Mouse (Mus musculus): ENCODE results near the gene Fip1l1. TPM values are rescaled to one million over a fixed set of nuclear protein-coding genes. Genes with fewer than 3 reads are reported as not detected.

Gene Fip1l1
- total RNA-seq, 2 experiments from 2014 or later: 54.0 to 64.5 TPM

DNA sequence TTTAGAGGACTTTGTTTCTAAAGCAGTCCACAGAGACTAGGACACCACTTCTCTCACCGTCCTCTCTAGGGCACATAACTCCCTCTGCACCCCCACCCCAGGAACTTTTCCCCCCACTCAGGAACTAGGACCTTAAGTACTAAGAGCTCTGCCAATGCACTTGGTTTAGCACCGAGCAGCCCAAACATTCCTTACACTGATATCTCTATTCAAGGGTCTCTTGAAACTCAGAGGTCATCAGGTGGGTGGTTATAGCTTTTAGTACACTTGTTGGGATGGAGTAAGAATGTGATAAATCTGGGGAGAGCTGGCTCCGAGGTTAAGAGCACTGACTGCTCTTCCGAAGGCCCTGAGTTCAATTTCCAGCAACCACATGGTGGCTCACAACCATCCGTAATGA lies 77.5 kb downstream of the Fip1l1 start:
- no peak for DNase-seq (ENCODE audit: low spot score in 2 of 2)

DNA sequence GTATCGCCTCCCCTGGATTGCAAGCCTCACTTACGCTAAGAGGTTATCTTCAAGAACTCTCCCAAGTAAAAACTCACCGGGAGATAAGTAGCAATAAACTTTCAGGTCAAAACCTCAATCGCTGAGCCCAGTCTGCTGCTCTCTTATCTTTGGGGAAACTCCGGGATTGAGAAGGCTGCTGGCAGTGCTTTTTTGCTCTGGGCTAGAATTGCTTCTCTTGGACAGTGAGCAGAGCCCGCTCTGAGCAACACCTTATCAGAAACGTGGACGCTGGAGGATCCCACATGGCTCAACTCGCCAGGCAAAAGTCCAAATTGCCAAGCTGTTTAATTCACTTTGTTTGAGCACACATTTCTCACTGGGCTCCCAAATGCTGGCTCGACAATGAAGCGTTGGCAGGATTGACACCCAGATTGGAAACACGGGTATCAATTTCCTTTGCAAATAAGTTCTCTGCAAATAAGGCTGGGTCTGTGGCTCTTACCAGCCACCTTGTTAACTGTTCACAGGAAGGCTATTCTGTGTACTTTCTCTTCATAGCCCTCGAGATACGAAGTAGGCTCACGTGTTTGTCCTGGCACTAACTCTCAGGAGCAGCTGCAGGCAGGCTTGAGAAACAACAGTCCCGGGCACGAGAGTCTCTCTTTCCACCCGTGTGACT lies 78.4 kb downstream of the Fip1l1 start:
- no peak for DNase-seq (ENCODE audit: low spot score in 2 of 2)

DNA sequence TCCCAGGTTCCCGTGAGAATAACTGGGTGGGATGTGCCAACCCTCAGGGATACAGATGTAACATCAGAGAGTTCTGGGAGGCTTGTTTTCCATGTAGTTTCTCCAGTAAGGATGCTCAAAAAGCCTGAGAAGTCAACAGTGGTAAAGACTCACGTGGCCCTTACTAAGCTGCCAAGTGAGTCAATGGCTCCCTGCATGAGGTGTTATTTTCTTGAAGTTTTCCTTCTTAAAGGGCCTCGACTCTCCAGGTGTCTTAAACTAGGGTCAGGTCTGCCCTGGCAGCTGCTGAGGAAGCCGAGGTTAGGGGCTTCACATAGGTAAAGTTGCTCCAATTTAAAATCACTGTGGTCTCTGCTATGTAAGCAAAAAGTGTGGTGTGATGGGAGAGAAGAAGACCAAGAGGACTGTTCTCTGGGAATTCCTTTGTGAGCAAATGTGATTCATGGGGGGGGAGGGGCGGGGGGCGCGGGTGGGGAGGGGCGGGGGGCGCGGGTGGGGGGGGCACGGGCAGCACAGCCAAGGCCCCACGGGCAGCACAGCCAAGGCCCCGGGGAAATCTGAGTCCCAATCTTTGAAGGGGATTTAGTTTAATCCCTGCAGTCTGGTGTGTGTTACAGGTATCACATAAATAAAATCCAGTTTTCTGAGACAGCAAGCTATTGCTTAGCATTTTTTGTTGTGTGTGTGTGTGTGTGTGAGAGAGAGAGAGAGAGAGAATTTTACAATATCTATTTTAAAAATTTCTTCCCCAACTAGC lies 82.7 kb downstream of the Fip1l1 start:
- DNase-seq (ENCODE audit: low spot score in 2 of 2): no peak

DNA sequence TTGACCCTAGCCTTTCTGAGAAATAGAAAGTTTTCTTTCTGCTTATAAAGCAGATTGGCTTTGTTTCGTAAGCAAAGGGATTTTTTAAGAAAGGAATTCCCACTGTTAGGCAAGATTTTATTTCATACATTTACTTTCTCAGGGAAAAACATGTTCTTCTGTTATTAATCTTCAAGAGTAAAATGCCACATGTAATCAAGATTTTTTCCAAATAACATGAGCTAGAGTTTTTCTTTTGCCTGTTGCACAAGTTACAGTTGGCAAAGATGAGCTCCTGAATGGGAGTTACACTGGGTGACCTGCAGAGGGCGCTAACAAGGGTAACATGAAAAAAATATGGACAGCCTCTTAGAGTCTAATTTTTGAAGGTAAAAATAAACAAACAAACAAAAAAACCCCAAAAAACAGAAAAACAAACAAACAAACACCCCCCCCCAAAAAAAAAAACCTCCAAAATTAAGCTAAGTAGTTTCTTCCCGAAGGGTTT lies 83.4 kb downstream of the Fip1l1 start:
- peak; percentile 21 to 46 for DNase-seq (ENCODE audit: low spot score in 2 of 2)

DNA sequence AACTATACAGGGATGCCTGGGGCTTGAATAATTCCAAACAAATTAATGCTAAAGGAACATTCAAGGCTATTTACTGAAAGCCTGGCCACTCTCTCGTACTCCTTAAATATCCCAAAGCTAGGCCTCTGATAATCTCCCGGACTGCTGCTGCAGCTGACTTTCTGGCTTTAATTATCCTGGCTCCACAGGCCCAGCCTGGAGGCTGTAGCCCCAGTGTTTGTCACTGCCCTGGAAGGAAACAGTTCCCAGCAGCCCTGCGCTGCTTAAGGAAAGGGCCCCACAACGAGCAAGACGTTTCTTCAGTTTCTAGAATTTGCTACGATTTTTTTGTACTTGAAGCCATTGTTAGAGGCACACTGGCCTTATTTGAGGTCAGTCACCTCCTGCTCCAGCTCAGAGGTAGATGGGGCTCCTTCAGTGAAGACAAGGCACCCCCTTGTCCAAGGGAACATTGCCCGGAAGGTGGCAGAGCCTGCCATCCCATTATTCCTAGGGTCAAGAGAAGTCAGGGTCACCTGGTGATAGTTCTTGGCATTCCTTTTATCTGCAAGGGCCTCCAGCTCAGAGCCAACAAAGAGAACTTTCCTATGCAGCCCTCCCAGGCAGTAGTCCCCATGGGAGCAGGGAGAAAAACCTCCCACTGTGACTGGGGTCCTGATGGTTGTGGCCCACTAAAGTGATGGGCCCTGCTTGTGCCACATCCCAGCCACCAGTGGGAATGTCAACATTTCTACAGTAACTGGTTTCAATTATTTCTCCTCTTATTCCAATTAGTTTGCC lies 86.6 kb downstream of the Fip1l1 start:
- no peak for DNase-seq (ENCODE audit: low spot score in 2 of 2)

DNA sequence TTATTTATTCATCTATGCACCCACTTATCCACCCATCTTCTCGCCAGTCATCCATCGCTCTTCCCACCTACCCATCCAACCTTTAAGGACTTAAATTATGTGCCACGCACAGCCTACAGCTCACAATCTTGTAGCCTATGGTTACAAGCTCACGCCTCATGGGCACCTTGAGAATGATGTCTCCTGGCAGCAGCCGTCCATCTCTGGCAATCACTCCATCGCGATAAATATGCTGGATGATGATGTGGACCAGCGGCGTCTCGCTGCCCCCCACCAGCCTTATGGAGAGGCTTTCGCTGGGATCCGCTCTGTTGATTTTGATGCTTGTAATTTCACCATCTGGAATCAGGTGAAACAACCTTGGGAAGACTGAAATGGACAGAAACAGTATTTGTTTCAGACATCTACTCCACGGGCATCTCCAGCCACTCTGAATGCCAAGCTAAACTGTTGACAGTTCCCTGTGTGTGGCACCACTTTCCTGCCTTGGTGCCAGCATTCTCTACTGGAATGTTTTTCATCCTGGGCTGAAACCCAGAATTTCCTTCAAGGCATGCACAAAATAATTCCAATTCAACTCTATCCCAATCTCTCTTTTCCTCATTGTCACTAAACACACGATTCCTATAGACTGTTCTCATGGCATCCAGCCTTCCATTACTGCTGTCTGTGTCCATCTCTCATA lies 88.2 kb downstream of the Fip1l1 start:
- DNase-seq (ENCODE audit: low spot score in 2 of 2): no peak

DNA sequence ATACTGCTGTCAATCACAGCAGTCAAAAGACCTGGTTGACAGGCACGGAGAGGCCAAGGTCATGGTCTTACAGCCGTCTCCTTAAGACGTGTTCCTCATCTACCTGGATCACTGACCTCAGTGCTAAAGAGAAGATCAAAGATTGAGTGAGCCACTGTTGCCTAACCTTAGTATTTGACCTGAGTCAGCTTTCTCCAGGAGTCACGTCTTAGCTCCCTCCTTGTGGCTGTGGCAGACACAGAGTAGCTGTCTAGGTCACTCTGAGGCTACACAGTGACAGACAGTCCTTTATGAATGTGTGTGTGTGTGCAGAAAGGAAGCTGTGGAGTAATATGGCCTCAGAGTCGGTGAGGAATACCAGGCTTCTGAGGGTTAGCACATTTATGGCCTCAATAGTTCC lies 89.1 kb downstream of the Fip1l1 start:
- no peak for DNase-seq (ENCODE audit: low spot score in 2 of 2)

DNA sequence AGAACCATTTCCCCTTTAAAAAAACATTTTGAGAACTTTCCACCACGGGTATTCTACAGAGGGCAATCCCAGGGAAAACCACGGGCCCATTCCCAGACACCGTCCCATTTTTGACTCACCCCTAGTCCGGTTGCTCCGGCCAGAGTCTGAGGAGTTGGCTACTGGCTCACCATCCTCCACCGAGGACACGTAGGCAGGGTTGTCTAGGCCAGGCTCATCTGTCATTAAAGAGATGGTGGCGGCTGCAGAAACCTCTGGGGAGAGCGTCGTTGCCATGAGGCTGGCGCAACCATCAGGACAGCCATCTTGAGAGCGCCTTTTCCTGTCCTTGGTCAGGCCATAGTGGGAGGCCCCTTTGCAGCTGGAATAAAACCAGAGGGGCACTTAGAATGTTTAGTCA lies 92.8 kb downstream of the Fip1l1 start:
- no peak for DNase-seq (ENCODE audit: low spot score in 2 of 2)

DNA sequence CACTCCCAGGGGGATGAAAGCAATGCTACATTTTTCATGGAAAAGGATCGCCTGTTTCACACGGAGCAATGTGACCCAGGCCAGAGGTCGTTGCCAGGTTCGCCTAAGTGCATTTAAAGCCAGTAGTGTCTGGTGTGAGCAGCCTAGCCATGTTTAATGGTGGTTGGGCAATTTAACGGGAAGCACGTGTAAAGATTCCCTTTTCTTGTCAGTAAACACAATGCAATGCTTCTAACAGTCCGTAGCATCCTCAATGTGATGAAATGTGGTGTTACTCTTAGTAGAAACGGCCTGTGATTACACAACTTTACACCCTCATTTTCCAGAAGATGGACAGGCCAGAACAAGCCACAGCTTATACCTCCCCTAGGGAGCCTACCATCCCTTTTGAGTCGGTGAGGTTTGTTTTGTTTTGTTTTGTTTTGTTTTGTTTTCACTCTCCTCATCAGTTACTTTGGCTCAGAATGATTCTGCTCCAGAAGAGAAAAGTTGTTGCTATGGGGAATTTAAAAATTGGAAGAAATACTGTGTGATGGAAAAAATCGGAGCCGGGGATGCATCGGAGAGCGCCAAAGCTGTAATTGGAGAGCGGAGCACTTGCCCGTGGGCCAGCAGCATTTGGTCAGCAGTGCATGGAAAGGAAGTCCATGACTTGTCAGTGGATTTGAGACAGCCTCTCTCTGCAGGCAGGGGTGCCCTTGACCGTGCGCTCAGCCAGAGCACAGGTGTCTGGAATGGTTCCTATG lies 97.3 kb downstream of the Fip1l1 start:
- DNase-seq (ENCODE audit: low spot score in 2 of 2): no peak

DNA sequence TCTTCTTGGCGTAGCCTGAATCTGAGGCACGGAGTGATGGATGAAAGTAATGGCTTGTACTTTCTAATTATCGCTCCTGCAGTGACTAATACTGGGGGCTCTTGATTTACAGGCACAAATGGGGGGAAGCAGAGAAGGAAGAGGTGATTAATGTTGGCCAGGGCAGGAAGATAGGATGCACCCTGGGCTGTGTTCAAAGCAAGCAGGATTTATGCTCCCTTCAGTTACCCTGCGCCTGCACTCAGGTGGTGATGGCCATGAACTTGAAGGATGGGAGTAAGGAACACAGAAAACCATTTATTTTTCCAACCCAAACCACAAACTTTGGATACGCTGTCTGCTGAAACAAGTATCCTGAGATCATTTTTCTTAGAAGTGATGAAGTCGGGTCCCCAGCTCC lies 98.2 kb downstream of the Fip1l1 start:
- DNase-seq (ENCODE audit: low spot score in 2 of 2): no peak

DNA sequence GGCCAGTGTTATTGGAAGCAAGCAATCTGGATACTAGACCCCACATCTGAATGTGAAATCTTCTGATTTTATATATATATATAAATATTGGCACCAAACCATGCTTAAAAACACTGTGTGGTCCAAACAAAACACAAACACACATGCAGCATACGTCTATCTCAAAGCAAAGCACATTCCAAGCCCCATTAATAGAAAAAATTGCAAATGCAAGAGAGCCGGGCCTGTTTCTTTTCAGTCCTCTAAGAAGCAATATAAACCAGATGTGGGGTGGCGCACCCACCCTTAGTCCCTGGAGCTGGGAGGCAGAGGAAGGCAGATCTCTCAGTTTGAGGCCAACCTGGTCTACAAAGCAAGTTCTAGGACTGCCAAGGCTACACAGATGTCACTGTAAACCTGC lies 99.1 kb downstream of the Fip1l1 start:
- DNase-seq (ENCODE audit: low spot score in 2 of 2): no peak

DNA sequence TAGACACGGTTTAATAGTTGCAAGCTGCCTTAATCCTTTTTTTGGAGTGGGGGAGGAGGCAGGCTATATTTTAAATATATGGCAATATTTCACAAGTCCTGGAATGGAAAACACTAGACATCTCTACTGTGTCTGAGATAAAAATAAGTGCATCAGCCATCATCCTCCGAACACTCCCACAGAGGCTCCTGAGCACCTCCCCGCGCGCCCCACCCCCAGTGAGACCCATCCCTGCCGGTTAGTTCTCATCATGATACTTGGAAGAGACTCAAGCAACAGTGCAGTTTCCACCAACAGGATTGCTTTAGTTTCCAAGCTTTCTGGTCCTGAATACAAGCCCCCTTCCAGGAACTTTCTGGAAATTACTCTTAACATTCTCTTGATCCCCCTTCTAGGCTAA lies 104.3 kb downstream of the Fip1l1 start:
- DNase-seq (ENCODE audit: low spot score in 2 of 2): no peak

DNA sequence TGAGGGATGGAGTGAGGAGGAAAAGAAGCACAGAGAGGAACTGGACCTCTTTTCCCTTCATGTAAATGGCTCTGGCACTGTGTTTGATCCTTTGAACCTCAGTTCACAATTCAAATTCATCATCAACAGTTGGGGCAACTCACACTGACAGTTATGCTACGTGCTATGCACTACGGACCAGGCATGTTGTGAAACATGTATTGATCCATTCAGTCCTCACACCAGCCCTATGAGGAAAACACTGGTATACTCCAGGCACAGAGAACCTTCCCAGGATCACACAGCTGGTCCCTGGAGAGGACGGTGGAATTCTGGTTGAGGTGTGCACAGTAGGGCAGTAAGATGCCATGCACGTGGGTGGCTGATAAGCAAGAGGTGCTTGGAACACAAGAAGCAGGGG lies 105.3 kb downstream of the Fip1l1 start:
- no peak for DNase-seq (ENCODE audit: low spot score in 2 of 2)

DNA sequence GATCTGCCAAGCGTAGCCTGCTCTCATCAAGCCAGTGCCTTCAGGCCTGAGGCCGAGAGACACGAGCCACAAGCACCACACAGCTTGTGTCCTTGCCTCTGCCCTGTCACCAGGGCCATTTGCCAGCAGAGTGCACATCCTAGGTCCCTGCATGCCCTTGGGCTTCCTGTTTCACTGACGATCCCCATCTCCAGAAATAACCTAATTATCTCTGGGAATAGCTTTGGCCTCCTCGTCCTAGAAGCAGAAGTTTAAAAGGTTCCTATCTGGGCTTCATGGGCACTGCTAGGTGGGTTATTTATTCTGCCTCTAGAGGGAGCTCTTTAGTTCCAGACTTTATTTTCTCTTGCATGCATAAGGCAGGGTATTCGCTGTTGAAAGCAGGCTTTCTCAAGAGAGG lies 105.8 kb downstream of the Fip1l1 start:
- peak in 1 of 2 experiments; percentile 27 for DNase-seq (ENCODE audit: low spot score in 2 of 2)

DNA sequence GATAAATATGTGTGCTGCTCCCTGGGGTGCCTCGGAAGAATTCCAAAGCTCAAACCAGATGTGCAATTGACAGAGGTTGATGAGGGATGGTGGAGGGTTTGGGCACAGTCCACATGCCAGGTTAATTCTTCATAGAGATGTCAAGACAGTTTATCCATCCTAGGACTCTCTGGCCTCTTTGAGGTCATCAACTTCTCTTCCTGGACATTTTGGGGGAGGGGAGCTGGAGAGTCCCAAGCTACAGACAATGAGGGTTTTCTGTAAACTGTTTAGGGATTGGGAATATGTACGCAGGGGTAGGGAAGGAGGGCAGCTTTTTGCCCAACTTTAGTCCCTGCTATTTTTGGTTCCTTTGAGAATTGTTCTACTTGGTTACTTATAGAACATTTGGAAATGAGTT lies 107.0 kb downstream of the Fip1l1 start:
- no peak for DNase-seq (ENCODE audit: low spot score in 2 of 2)

DNA sequence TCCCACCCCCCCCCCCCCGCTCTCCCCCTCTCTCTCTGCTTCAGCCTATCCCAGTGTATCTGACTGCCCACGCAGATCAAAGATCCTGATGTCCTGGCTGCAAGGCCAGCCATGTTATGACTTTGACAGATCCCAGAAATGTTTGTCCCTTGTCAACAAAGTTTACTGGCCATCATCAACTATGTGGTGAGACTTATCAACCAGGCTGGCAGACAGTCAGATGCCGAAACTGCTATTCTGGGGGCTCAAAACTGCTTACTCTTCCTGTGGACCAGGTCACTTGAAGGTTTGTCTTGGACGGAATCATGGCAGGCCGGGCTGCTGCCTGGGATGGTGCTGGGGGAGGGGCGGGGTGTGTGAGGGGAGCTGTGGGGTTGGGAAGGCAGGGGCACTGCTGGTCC lies 112.3 kb downstream of the Fip1l1 start:
- no peak for DNase-seq (ENCODE audit: low spot score in 2 of 2)

DNA sequence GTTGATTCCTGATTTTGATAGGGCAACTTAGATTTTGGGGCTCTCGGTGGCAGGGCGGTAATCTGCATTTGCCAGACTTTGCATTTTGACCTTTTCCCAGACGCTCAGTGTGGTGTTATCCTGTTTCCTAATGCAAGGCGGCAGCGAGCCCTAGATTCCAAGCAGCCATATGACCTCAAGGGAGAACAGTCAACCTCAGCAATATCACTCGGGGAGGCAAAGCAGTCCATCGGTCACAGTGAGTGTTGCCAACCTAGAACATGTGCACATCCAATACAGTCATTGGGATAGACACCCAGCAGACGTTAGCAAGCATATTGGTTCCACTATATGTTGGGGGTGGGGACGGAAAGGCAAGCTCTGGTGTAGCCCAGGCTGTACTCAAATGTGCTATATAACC lies 113.0 kb downstream of the Fip1l1 start:
- DNase-seq (ENCODE audit: low spot score in 2 of 2): no peak

Data from adrenal gland, adult 18-20 months (tissue).